Comparison of ENCODE assay signal across 8 mouse cellular contexts in the genomic region with DNA sequence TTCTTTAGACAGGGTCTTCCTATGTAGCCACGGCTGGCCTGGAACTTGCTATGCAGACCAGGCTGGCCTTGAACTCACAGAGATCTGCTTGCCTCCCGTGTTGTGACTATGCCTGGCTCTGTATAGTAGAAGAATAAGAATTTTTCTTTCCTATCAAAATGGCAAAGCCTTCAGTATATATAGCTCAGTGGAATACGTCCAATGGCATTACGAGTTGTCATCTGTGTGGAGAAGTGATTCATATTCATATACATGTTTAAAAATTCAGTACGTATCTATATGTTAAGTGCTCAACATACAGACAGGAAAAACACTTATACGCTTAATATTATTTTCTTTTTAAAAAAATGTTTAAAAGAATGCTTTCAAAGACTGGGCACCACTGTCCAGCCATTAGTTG. TPM values are rescaled to one million over a fixed set of nuclear protein-coding genes. Genes with fewer than 3 reads are reported as not detected.
A peak's percentile ranks its signal among the peaks of the same experiment; 100 is the strongest.
DNase-seq lines count a peak whose midpoint lies in the region; ATAC-seq lines count a peak whose summit lies in the region.

No protein-coding gene starts in this region.

- peak overlapping the region; percentile 85 for H3K9ac ChIP-seq in neural tube, embryonic 11.5 days (ENCODE audit: low read length)
- H3K9ac ChIP-seq in embryonic facial prominence, embryonic 13.5 days: peak overlapping the region; percentile 98
- H3K9ac ChIP-seq in intestine, embryonic 16.5 days (ENCODE audit: low read depth, low read length): peak overlapping the region; percentile 98
- H3K9ac ChIP-seq in neural tube, embryonic 15.5 days (replicated peaks): peak overlapping the region; percentile 67

- H3K9me3 ChIP-seq in neural tube, embryonic 11.5 days (ENCODE audit: control insufficient read depth, low read length): no peaks in the 10 kb centered on the region
- H3K9me3 ChIP-seq in embryonic facial prominence, embryonic 13.5 days: no peaks in the 10 kb centered on the region
- H3K9me3 ChIP-seq in intestine, embryonic 16.5 days (ENCODE audit: control insufficient read depth, low read length): no peaks in the 10 kb centered on the region
- H3K9me3 ChIP-seq in neural tube, embryonic 15.5 days (replicated peaks): no peaks in the 10 kb centered on the region

- H3K4me1 ChIP-seq in neural tube, embryonic 11.5 days (ENCODE audit: control insufficient read depth, insufficient read depth, low read length): peaks cover 4% of the 10 kb centered on the region; the same call in 1 of the 2 replicates
- H3K4me1 ChIP-seq in embryonic facial prominence, embryonic 13.5 days: peaks cover 26% of the 10 kb centered on the region
- peaks cover 19% of the 10 kb centered on the region for H3K4me1 ChIP-seq in intestine, embryonic 16.5 days (ENCODE audit: control insufficient read depth, insufficient read depth, low read length)
- peaks cover 29% of the 10 kb centered on the region for H3K4me1 ChIP-seq in neural tube, embryonic 15.5 days

- peak overlapping the region; percentile 68 for H3K4me2 ChIP-seq in neural tube, embryonic 11.5 days (ENCODE audit: low read depth)
- H3K4me2 ChIP-seq in embryonic facial prominence, embryonic 13.5 days: peak overlapping the region; percentile 62
- peak overlapping the region; percentile 69 for H3K4me2 ChIP-seq in intestine, embryonic 16.5 days (ENCODE audit: low read depth, low read length)
- H3K4me2 ChIP-seq in neural tube, embryonic 15.5 days: peak overlapping the region; percentile 79

- H3K36me3 ChIP-seq in neural tube, embryonic 11.5 days (ENCODE audit: control insufficient read depth, insufficient read depth, low read length): peaks cover 9% of the 10 kb centered on the region
- H3K36me3 ChIP-seq in embryonic facial prominence, embryonic 13.5 days: peaks cover 25% of the 10 kb centered on the region
- H3K36me3 ChIP-seq in intestine, embryonic 16.5 days (ENCODE audit: control insufficient read depth, insufficient read depth, low read length): peaks cover 12% of the 10 kb centered on the region; the same call in 1 of the 2 replicates
- H3K36me3 ChIP-seq in neural tube, embryonic 15.5 days: peaks cover 27% of the 10 kb centered on the region

- H3K27me3 ChIP-seq in neural tube, embryonic 11.5 days (ENCODE audit: control insufficient read depth, insufficient read depth, low read length): no peaks in the 10 kb centered on the region
- H3K27me3 ChIP-seq in embryonic facial prominence, embryonic 13.5 days: no peaks in the 10 kb centered on the region
- no peaks in the 10 kb centered on the region for H3K27me3 ChIP-seq in intestine, embryonic 16.5 days (replicated peaks; ENCODE audit: control insufficient read depth, insufficient read depth, low read length)
- no peaks in the 10 kb centered on the region for H3K27me3 ChIP-seq in neural tube, embryonic 15.5 days (replicated peaks)

- peak overlapping the region; percentile 71 for H3K4me3 ChIP-seq in neural tube, embryonic 11.5 days (ENCODE audit: low read depth, low read length)
- H3K4me3 ChIP-seq in embryonic facial prominence, embryonic 13.5 days: peak overlapping the region; percentile 94
- H3K4me3 ChIP-seq in intestine, embryonic 16.5 days (ENCODE audit: low read length): peak overlapping the region; percentile 99
- H3K4me3 ChIP-seq in neural tube, embryonic 15.5 days (replicated peaks): peak overlapping the region; percentile 78

- ATAC-seq in neural tube, embryonic 11.5 days (ENCODE audit: insufficient read depth, low FRiP score, low TSS enrichment): no peak
- ATAC-seq in embryonic facial prominence, embryonic 13.5 days (ENCODE audit: insufficient number of reproducible peaks, insufficient read depth, low FRiP score, low TSS enrichment, low read depth): no peak
- no peak for ATAC-seq in intestine, embryonic 16.5 days
- no peak for ATAC-seq in neural tube, embryonic 15.5 days (ENCODE audit: low FRiP score)

- peak overlapping the region; percentile 95 for H3K27ac ChIP-seq in neural tube, embryonic 11.5 days (ENCODE audit: low read depth, low read length)
- peak overlapping the region; percentile 97 for H3K27ac ChIP-seq in embryonic facial prominence, embryonic 13.5 days
- peak overlapping the region; percentile 100 for H3K27ac ChIP-seq in intestine, embryonic 16.5 days (ENCODE audit: low read length)
- H3K27ac ChIP-seq in neural tube, embryonic 15.5 days (replicated peaks): peak overlapping the region; percentile 99

- no peak for DNase-seq in neural tube, embryonic 11.5 days (ENCODE audit: low spot score)
- no peak for DNase-seq in neural tube, embryonic 10.5 days (ENCODE audit: extremely low spot score, low spot score)
- no peak for DNase-seq in cerebellum, adult 9-11 months
- no peak for DNase-seq in cerebellum, postnatal 4 days (ENCODE audit: low spot score in 2 of 2)
- no peak for DNase-seq in kidney, adult 11 months

- 81% methylated on average over 6 of the region's 6 CpGs for WGBS in neural tube, embryonic 11.5 days
- WGBS in embryonic facial prominence, embryonic 13.5 days: 76% methylated on average over 6 of the region's 6 CpGs
- WGBS in intestine, embryonic 16.5 days: 72% methylated on average over 6 of the region's 6 CpGs
- 78% methylated on average over 6 of the region's 6 CpGs for WGBS in neural tube, embryonic 15.5 days

RNA-seq across cellular contexts. Expression of gene Psph, which starts 1.1 kb away (rescaled TPM):
- polyA plus RNA-seq in neural tube, embryonic 11.5 days (2014; fragmentation: Nextera tagmentation; extraction: Ambion mirVana): 37.5 and 37.8 TPM in 2 replicates
- polyA plus RNA-seq in embryonic facial prominence, embryonic 13.5 days (2015; fragmentation: Nextera tagmentation; extraction: Ambion mirVana): 30.3 and 33.7 TPM in 2 replicates
- polyA plus RNA-seq in intestine, embryonic 16.5 days (2015; fragmentation: Nextera tagmentation; extraction: Ambion mirVana): 48.0 and 57.1 TPM in 2 replicates
- 33.9 and 35.0 TPM in 2 replicates for polyA plus RNA-seq in neural tube, embryonic 15.5 days (2015; fragmentation: Nextera tagmentation; extraction: Ambion mirVana)
